ENCODE assay signal across 8 mouse cellular contexts in genomic region chr17:62884129-62884506, GRCm38 (mm10). TPM values are rescaled to one million over a fixed set of nuclear protein-coding genes. Genes with fewer than 3 reads are reported as not detected.
DNase-seq lines count a peak whose midpoint lies in the region; ATAC-seq lines count a peak whose summit lies in the region.

No protein-coding gene starts in this region.

- H3K27me3 ChIP-seq in intestine, embryonic 15.5 days (replicated peaks) = no peaks in the 10 kb centered on the region
- H3K27me3 ChIP-seq in limb, embryonic 10.5 days (ENCODE audit: low read depth, poor library complexity, severe bottlenecking) = no peaks in the 10 kb centered on the region
- peaks cover 13% of the 10 kb centered on the region; the same call in 1 of the 2 replicates for H3K27me3 ChIP-seq in midbrain, embryonic 10.5 days (ENCODE audit: low read depth, poor library complexity, severe bottlenecking)

- under 1% methylated on average over 16 of the region's 16 CpGs for WGBS in intestine, embryonic 15.5 days
- under 1% methylated on average over 16 of the region's 16 CpGs for WGBS in limb, embryonic 10.5 days
- WGBS in midbrain, embryonic 10.5 days = under 1% methylated on average over 16 of the region's 16 CpGs

- H3K36me3 ChIP-seq in intestine, embryonic 15.5 days = no peaks in the 10 kb centered on the region
- H3K36me3 ChIP-seq in limb, embryonic 10.5 days = no peaks in the 10 kb centered on the region
- H3K36me3 ChIP-seq in midbrain, embryonic 10.5 days = no peaks in the 10 kb centered on the region

- DNase-seq in adrenal gland, postnatal 10 days = peak; percentile 91
- peak; percentile 71 for DNase-seq in embryo, embryonic 11.5 days (ENCODE audit: low read depth, low spot score)
- DNase-seq in gastrocnemius, postnatal 4 days (ENCODE audit: low spot score in 2 of 2) = peak; percentile 72 to 83
- peak; percentile 86 for DNase-seq in limb, embryonic 10.5 days (ENCODE audit: low spot score)
- DNase-seq in midbrain, embryonic 10.5 days (ENCODE audit: low spot score) = peak; percentile 83
- peak; percentile 20 for DNase-seq in skeletal muscle tissue, adult 2 months (ENCODE audit: low read depth, low spot score)

- peak; percentile 24; the same call in 1 of the 2 replicates for ATAC-seq in intestine, embryonic 15.5 days
- no peak for ATAC-seq in erythroid progenitor cell, adult 5-6 weeks (replicated peaks; ENCODE audit: low FRiP score, poor library complexity, severe bottlenecking)

- peak overlapping the region; percentile 74 for H3K27ac ChIP-seq in intestine, embryonic 15.5 days
- H3K27ac ChIP-seq in limb, embryonic 10.5 days = peak overlapping the region; percentile 85
- H3K27ac ChIP-seq in midbrain, embryonic 10.5 days (replicated peaks) = peak overlapping the region; percentile 79

- H3K4me2 ChIP-seq in intestine, embryonic 15.5 days (replicated peaks) = peak overlapping the region; percentile 97

- peak overlapping the region; percentile 85 for H3K4me3 ChIP-seq in intestine, embryonic 15.5 days (replicated peaks)
- peak overlapping the region; percentile 90 for H3K4me3 ChIP-seq in limb, embryonic 10.5 days
- H3K4me3 ChIP-seq in midbrain, embryonic 10.5 days = peak overlapping the region; percentile 86

- no peaks in the 10 kb centered on the region for H3K9me3 ChIP-seq in intestine, embryonic 15.5 days
- H3K9me3 ChIP-seq in limb, embryonic 10.5 days (replicated peaks) = no peaks in the 10 kb centered on the region
- H3K9me3 ChIP-seq in midbrain, embryonic 10.5 days (replicated peaks) = no peaks in the 10 kb centered on the region

- 0 out of 2 replicates have a peak, but pooled peaks cover 3% of the 10 kb centered on the region for H3K4me1 ChIP-seq in intestine, embryonic 15.5 days (replicated peaks)
- H3K4me1 ChIP-seq in limb, embryonic 10.5 days = peaks cover 20% of the 10 kb centered on the region
- peaks cover 39% of the 10 kb centered on the region for H3K4me1 ChIP-seq in midbrain, embryonic 10.5 days

- peak overlapping the region; percentile 62 for H3K9ac ChIP-seq in intestine, embryonic 15.5 days

RNA-seq across cellular contexts. Expression of gene Efna5, which starts 3.0 kb away (rescaled TPM):
- total RNA-seq in adrenal gland, postnatal 10 days (2021) = 10 to 100 TPM; 24.5 to 30.3 TPM
- total RNA-seq in gastrocnemius, postnatal 4 days (2021) = 1 to 10 TPM; 6.2 to 8.4 TPM
- polyA plus RNA-seq in intestine, embryonic 15.5 days (2015; fragmentation: Nextera tagmentation; extraction: Ambion mirVana) = 25.4 and 30.3 TPM in 2 replicates
- polyA plus RNA-seq in limb, embryonic 10.5 days (2016; fragmentation: Nextera tagmentation; extraction: Ambion mirVana) = 34.4 and 37.0 TPM in 2 replicates
- 58.8 and 80.0 TPM in 2 replicates for polyA plus RNA-seq in midbrain, embryonic 10.5 days (2016; fragmentation: Nextera tagmentation; extraction: Ambion mirVana)
- not detected in 2 replicates for total RNA-seq in erythroid progenitor cell, adult 5-6 weeks (2015; ENCODE audit: low replicate concordance)
- not detected in 2 replicates for total RNA-seq in erythroid progenitor cell, adult 5-6 weeks (2017; ENCODE audit: low replicate concordance)

Comparison
In these comparisons a context has a peak if more than half of its experiments do, and no peak if none do; other contexts are left out.
1. DNase-seq: peak in every context shown above with its lines; median percentile 91 in adrenal gland, postnatal 10 days; 86 in limb, embryonic 10.5 days; 83 in midbrain, embryonic 10.5 days; 78 in gastrocnemius, postnatal 4 days; 71 in embryo, embryonic 11.5 days; 20 in skeletal muscle tissue, adult 2 months.
2. RNA of gene Efna5, which starts 3.0 kb away (total RNA-seq): 24.5 to 30.3 TPM in adrenal gland, postnatal 10 days and 6.2 to 8.4 TPM in gastrocnemius, postnatal 4 days; not detected in erythroid progenitor cell, adult 5-6 weeks; every median in the first group is over 4 times any median in the second.
3. Peak in every context shown above with its lines, with median percentiles within 50 percentile points of each other: H3K27ac ChIP-seq and H3K4me3 ChIP-seq.